Mouse (Mus musculus): ENCODE data around the gene Ephx1. TPM values are rescaled to one million over a fixed set of nuclear protein-coding genes. Genes with fewer than 3 reads are reported as not detected.
A peak's percentile ranks its signal among the peaks of the same experiment; 100 is the strongest.

Gene Ephx1
- polyA plus RNA-seq, 1 experiment = not detected

GRCm38 (mm10) chr1:181016045-181016444, 4.7 kb downstream of the Ephx1 start:
- Histone ChIP-seq H3K4me3 (ENCODE audit: insufficient read depth, low read depth, low read length) (no peak overlapping the region), H3K4me1 (ENCODE audit: control insufficient read depth, insufficient read depth, low read length) (peaks cover 18% of the 10 kb centered on the region), H3K27ac (ENCODE audit: insufficient read depth, low read depth, low read length) (peak overlapping the region; percentile 54; the same call in 1 of the 2 replicates)
- 92% methylated on average over 4 of the region's 4 CpGs for WGBS
- TF ChIP-seq POLR2A (IDR thresholded peaks at IDR 0.05; ENCODE audit: insufficient read depth, low read depth, low read length) (no peak), CTCF (IDR thresholded peaks at IDR 0.05; ENCODE audit: insufficient read depth, low read depth, low read length) (no peak)

GRCm38 (mm10) chr1:181015558-181015957, 5.1 kb downstream of the Ephx1 start:
- Histone ChIP-seq H3K4me3 (ENCODE audit: insufficient read depth, low read depth, low read length) (no peak overlapping the region), H3K4me1 (ENCODE audit: control insufficient read depth, insufficient read depth, low read length) (peaks cover 19% of the 10 kb centered on the region), H3K27ac (ENCODE audit: insufficient read depth, low read depth, low read length) (no peak overlapping the region)
- TF ChIP-seq CTCF (IDR thresholded peaks at IDR 0.05; ENCODE audit: insufficient read depth, low read depth, low read length) = no peak
- TF ChIP-seq POLR2A (IDR thresholded peaks at IDR 0.05; ENCODE audit: insufficient read depth, low read depth, low read length) = no peak

GRCm38 (mm10) chr1:181014731-181015500, 5.8 kb downstream of the Ephx1 start:
- WGBS = 65% methylated on average over 6 of the region's 6 CpGs
- H3K4me1 ChIP-seq (ENCODE audit: control insufficient read depth, insufficient read depth, low read length) = peaks cover 26% of the 10 kb centered on the region
- TF ChIP-seq POLR2A (IDR thresholded peaks at IDR 0.05; ENCODE audit: insufficient read depth, low read depth, low read length) = no peak
- TF ChIP-seq CTCF (IDR thresholded peaks at IDR 0.05; ENCODE audit: insufficient read depth, low read depth, low read length) = no peak
- no peak overlapping the region for H3K4me3 ChIP-seq (ENCODE audit: insufficient read depth, low read depth, low read length)
- no peak overlapping the region for H3K27ac ChIP-seq (ENCODE audit: insufficient read depth, low read depth, low read length)

- Histone ChIP-seq H3K4me3 (ENCODE audit: insufficient read depth, low read depth, low read length) (no peak overlapping the region), H3K27ac (ENCODE audit: insufficient read depth, low read depth, low read length) (no peak overlapping the region), H3K4me1 (ENCODE audit: control insufficient read depth, insufficient read depth, low read length) (peaks cover 28% of the 10 kb centered on the region)
- WGBS = 79% methylated on average over 6 of the region's 6 CpGs
- no peak for TF ChIP-seq CTCF (IDR thresholded peaks at IDR 0.05; ENCODE audit: insufficient read depth, low read depth, low read length)
Measured at GRCm38 (mm10) chr1:181013446-181013845, 7.3 kb downstream of the Ephx1 start.

GRCm38 (mm10) chr1:181012416-181012815, 8.3 kb downstream of the Ephx1 start:
- H3K27ac ChIP-seq (ENCODE audit: insufficient read depth, low read depth, low read length) = no peak overlapping the region
- no peak for TF ChIP-seq CTCF (IDR thresholded peaks at IDR 0.05; ENCODE audit: insufficient read depth, low read depth, low read length)
- TF ChIP-seq POLR2A (IDR thresholded peaks at IDR 0.05; ENCODE audit: insufficient read depth, low read depth, low read length) = no peak

GRCm38 (mm10) chr1:181011601-181012000, 9.1 kb downstream of the Ephx1 start:
- TF ChIP-seq POLR2A (IDR thresholded peaks at IDR 0.05; ENCODE audit: insufficient read depth, low read depth, low read length) (no peak), CTCF (IDR thresholded peaks at IDR 0.05; ENCODE audit: insufficient read depth, low read depth, low read length) (no peak)
- 81% methylated on average over 5 of the region's 5 CpGs for WGBS
- Histone ChIP-seq H3K4me3 (ENCODE audit: insufficient read depth, low read depth, low read length) (no peak overlapping the region), H3K27ac (ENCODE audit: insufficient read depth, low read depth, low read length) (no peak overlapping the region), H3K4me1 (ENCODE audit: control insufficient read depth, insufficient read depth, low read length) (peaks cover 28% of the 10 kb centered on the region)

More at GRCm38 (mm10) chr1:181012416-181012815, 8.3 kb downstream of the Ephx1 start:
- Histone ChIP-seq H3K4me1 (ENCODE audit: control insufficient read depth, insufficient read depth, low read length) (peaks cover 28% of the 10 kb centered on the region), H3K4me3 (ENCODE audit: insufficient read depth, low read depth, low read length) (no peak overlapping the region)
- 94% methylated on average over 3 of the region's 3 CpGs for WGBS

GRCm38 (mm10) chr1:181010171-181010932, 10.4 kb downstream of the Ephx1 start:
- H3K27ac ChIP-seq (ENCODE audit: insufficient read depth, low read depth, low read length) = no peak overlapping the region
- no peak overlapping the region for H3K4me3 ChIP-seq (ENCODE audit: insufficient read depth, low read depth, low read length)
- WGBS = 75% methylated on average over 4 of the region's 4 CpGs
- TF ChIP-seq CTCF (IDR thresholded peaks at IDR 0.05; ENCODE audit: insufficient read depth, low read depth, low read length) = no peak
- no peak for TF ChIP-seq POLR2A (IDR thresholded peaks at IDR 0.05; ENCODE audit: insufficient read depth, low read depth, low read length)
- H3K4me1 ChIP-seq (ENCODE audit: control insufficient read depth, insufficient read depth, low read length) = peaks cover 20% of the 10 kb centered on the region

GRCm38 (mm10) chr1:181009754-181010153, 10.9 kb downstream of the Ephx1 start:
- 50% methylated on average over 3 of the region's 3 CpGs for WGBS
- TF ChIP-seq POLR2A (IDR thresholded peaks at IDR 0.05; ENCODE audit: insufficient read depth, low read depth, low read length) (no peak), CTCF (IDR thresholded peaks at IDR 0.05; ENCODE audit: insufficient read depth, low read depth, low read length) (no peak)

GRCm38 (mm10) chr1:181009011-181009590, 11.6 kb downstream of the Ephx1 start:
- no peak for TF ChIP-seq CTCF (IDR thresholded peaks at IDR 0.05; ENCODE audit: insufficient read depth, low read depth, low read length)
- no peak for TF ChIP-seq POLR2A (IDR thresholded peaks at IDR 0.05; ENCODE audit: insufficient read depth, low read depth, low read length)
- no peak overlapping the region for H3K4me3 ChIP-seq (ENCODE audit: insufficient read depth, low read depth, low read length)
- WGBS = 95% methylated on average over 4 of the region's 4 CpGs
- H3K4me1 ChIP-seq (ENCODE audit: control insufficient read depth, insufficient read depth, low read length) = peaks cover 14% of the 10 kb centered on the region
- H3K27ac ChIP-seq (ENCODE audit: insufficient read depth, low read depth, low read length) = no peak overlapping the region

More at GRCm38 (mm10) chr1:181009754-181010153, 10.9 kb downstream of the Ephx1 start:
- Histone ChIP-seq H3K27ac (ENCODE audit: insufficient read depth, low read depth, low read length) (no peak overlapping the region), H3K4me3 (ENCODE audit: insufficient read depth, low read depth, low read length) (no peak overlapping the region), H3K4me1 (ENCODE audit: control insufficient read depth, insufficient read depth, low read length) (peaks cover 14% of the 10 kb centered on the region)
